Mouse (Mus musculus) cortical plate, adult 2 months (tissue): ENCODE results near the gene Hsf5. TPM values are rescaled to one million over a fixed set of nuclear protein-coding genes. Genes with fewer than 3 reads are reported as not detected.

Source experiments
- H3K27ac ChIP-seq: fragments of 200-500 bp; 2 replicates; pipeline ENCODE4 v1.5.1; 2012; ENCODE audit warnings: low read length, control low read depth, inconsistent platforms; ENCODE audit not compliant: insufficient read depth
- H3K4me1 ChIP-seq: fragments of 200-500 bp; 2 replicates; pipeline ENCODE4 v1.6.1; 2011; ENCODE audit warnings: low read length; ENCODE audit not compliant: control insufficient read depth, insufficient read depth
- H3K4me3 ChIP-seq: fragments of 200-500 bp; 2 replicates; pipeline ENCODE4 v1.5.1; 2011; ENCODE audit warnings: mild to moderate bottlenecking, low read length, control low read depth; ENCODE audit not compliant: insufficient read depth
- CTCF ChIP-seq: fragments of 200-500 bp; IDR thresholded peaks from 2 replicates; pipeline ENCODE4 v1.5.1; 2011; ENCODE audit warnings: mild to moderate bottlenecking, control low read depth, low read length; ENCODE audit not compliant: insufficient read depth; ENCODE audit errors: extremely low read depth
- POLR2A ChIP-seq: fragments of 200-500 bp; IDR thresholded peaks from 2 replicates; pipeline ENCODE4 v1.6.1; 2011; ENCODE audit warnings: mild to moderate bottlenecking, low read length, control low read depth; ENCODE audit not compliant: insufficient read depth; ENCODE audit errors: extremely low read depth
- polyA plus RNA-seq: library from polyadenylated mRNA; depleted of rRNA; stranded (reverse); fragments of >200 nt; gene quantifications from 2 replicates; pipeline ENCODE4 v1.2.3, GENCODE M21; 2012

Gene Hsf5
- polyA plus RNA-seq, 1 experiment = 0.42 TPM

GRCm38 (mm10) chr11:87629859-87630258 is 12.9 kb downstream of the Hsf5 start:
- H3K4me1 ChIP-seq = peaks cover 4% of the 10 kb centered on the region
- H3K27ac ChIP-seq = no peak overlapping the region
- peak; percentile 50 for TF ChIP-seq CTCF
- TF ChIP-seq POLR2A = no peak
- H3K4me3 ChIP-seq = no peak overlapping the region

- Histone ChIP-seq H3K4me1 (no peaks in the 10 kb centered on the region), H3K4me3 (peak overlapping the region; percentile 26; the same call in 1 of the 2 replicates), H3K27ac (peak overlapping the region; percentile 61; the same call in 1 of the 2 replicates)
- TF ChIP-seq CTCF = no peak
- no peak for TF ChIP-seq POLR2A
Observed at GRCm38 (mm10) chr11:87638793-87639192, 21.8 kb downstream of the Hsf5 start.

DNA sequence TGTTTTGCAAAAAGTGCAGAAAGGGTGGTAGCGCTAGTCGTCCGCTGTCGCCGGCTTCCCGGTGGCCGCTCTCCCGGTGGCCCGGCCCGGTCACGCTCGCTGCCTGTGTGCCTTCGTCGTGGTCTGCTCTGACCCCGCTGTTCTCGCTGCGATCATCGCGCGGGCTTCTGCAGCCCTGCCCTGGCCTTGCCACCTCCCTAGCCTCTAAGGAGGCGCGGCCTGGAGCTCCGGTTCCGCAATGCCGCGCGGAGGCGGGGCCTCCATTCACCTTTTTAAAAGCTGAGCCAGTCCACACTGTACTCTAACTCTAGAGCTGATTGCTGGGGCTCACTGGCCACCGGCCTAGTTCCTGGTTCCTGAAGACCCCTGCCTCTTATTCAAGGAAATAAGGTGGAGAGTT is 22.2 kb downstream of the Hsf5 start:
- peak overlapping the region; percentile 61; the same call in 1 of the 2 replicates for H3K27ac ChIP-seq
- TF ChIP-seq POLR2A (no peak), CTCF (no peak)

GRCm38 (mm10) chr11:87642865-87643264 is 25.9 kb downstream of the Hsf5 start:
- TF ChIP-seq CTCF = no peak
- no peak for TF ChIP-seq POLR2A
- Histone ChIP-seq H3K4me3 (no peak overlapping the region), H3K4me1 (no peaks in the 10 kb centered on the region), H3K27ac (no peak overlapping the region)

More for the DNA sequence above, 22.2 kb downstream of the Hsf5 start:
- Histone ChIP-seq H3K4me3 (peak overlapping the region; percentile 26), H3K4me1 (no peaks in the 10 kb centered on the region)

GRCm38 (mm10) chr11:87654693-87655092 is 37.7 kb downstream of the Hsf5 start:
- no peak overlapping the region for H3K4me3 ChIP-seq
- TF ChIP-seq CTCF = no peak
- no peak for TF ChIP-seq POLR2A
- H3K4me1 ChIP-seq = no peaks in the 10 kb centered on the region
- no peak overlapping the region for H3K27ac ChIP-seq

- Histone ChIP-seq H3K27ac (no peak overlapping the region), H3K4me3 (no peak overlapping the region), H3K4me1 (no peaks in the 10 kb centered on the region)
- TF ChIP-seq CTCF = no peak
- TF ChIP-seq POLR2A = no peak
Observed at GRCm38 (mm10) chr11:87659216-87659615, 42.3 kb downstream of the Hsf5 start.

DNA sequence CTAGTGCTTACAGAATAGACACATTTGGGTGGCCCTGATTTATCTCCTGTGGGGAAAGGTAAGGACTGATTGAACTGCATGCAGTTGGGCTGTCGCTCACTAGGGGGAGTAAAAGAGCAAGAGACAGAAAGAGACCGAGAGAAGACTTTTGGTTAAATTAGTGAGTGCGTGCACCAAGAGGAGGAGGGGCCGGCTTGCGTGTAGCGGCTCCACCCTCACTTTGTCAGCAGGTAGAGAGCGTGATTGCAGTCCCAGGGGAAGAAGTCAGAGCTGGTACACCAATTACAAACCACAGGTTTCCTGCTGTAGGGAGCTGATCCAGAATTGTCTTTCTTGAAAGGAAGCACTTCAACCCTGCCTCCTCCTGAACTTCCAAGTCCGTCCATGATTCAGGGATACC is 45.4 kb downstream of the Hsf5 start, which contains the start of gene Rnf43:
Gene Rnf43, plus strand, starts transcription at position 316 of the 400 bp plus-strand sequence.
- Histone ChIP-seq H3K4me1 (no peaks in the 10 kb centered on the region), H3K27ac (no peak within 1 kb of the TSS), H3K4me3 (peak within 1 kb of the TSS; percentile 36)
- TF ChIP-seq POLR2A = 0 out of 2 replicates have a peak, but pooled peaks have one; percentile 35
- peak; percentile 86 for TF ChIP-seq CTCF

DNA sequence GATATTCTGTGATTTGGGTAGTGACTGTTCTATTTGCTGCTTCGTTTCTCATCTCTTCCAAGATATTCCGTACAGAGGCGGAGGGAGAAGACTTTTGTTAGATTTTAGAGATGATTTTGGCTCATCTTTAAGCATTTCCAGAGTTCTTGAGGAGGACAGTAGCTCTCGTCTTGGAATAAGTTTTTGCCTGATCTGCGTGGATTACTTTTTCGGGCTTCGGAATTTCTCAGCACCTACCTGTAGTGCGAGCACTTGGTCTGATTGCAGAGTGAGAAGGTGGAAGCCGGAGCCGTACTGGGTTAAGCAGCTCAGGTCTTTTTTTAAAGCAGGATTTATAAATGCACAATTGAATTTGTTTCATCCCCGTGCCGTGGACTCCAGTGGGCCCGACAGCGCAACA is 45.9 kb downstream of the Hsf5 start:
- peak overlapping the region; percentile 36 for H3K4me3 ChIP-seq
- TF ChIP-seq POLR2A = no peak
- no peak for TF ChIP-seq CTCF
- H3K4me1 ChIP-seq = no peaks in the 10 kb centered on the region
- no peak overlapping the region for H3K27ac ChIP-seq

- no peaks in the 10 kb centered on the region for H3K4me1 ChIP-seq
- H3K27ac ChIP-seq = no peak overlapping the region; the same call in 1 of the 2 replicates
- peak overlapping the region; percentile 43 for H3K4me3 ChIP-seq
- TF ChIP-seq CTCF (no peak), POLR2A (no peak)
Observed at GRCm38 (mm10) chr11:87663948-87664347, 47.0 kb downstream of the Hsf5 start.

DNA sequence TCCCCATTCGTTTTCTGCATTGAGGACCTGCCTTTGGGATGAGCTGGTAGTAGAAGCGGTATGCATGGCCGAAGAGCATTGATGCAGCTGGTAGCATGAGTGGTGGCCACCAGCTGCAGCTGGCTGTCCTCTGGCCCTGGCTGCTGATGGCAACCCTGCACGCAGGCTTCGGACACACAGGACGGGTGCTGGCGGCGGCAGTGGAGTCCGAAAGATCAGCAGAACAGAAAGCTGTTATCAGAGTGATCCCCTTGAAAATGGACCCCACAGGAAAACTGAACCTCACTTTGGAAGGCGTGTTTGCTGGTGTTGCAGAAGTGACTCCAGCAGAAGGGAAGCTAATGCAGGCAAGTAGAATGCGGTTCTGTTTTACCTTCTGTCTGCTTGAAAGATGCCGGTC is 47.6 kb downstream of the Hsf5 start:
- TF ChIP-seq POLR2A (no peak), CTCF (no peak)
- Histone ChIP-seq H3K27ac (peak overlapping the region; percentile 64; the same call in 1 of the 2 replicates), H3K4me3 (peak overlapping the region; percentile 43), H3K4me1 (no peaks in the 10 kb centered on the region)
